Mouse (Mus musculus) heart, embryonic 10.5 days (tissue): ENCODE measurements at regions not wholly inside any gene's neighbourhood (a gene's known extent, or its start where the extent isn't known, plus 50 kb on each side); places are given as distances from the start of the nearest gene placed in this dataset.

Source experiments
- DNase-seq: peaks from one replicate; pipeline ENCODE4 v3.0.0-alpha.2; 2017; ENCODE audit warnings: low spot score
- H3K27ac ChIP-seq: fragments of 300-500 bp; sonication (generic); 2 replicates; pipeline ENCODE4 v1.5.1; 2016; ENCODE audit warnings: mild to moderate bottlenecking
- H3K27me3 ChIP-seq: fragments of 300-500 bp; sonication (generic); 2 replicates; pipeline ENCODE4 v1.6.1; 2016; ENCODE audit warnings: mild to moderate bottlenecking; ENCODE audit not compliant: poor library complexity, insufficient read depth, severe bottlenecking
- H3K36me3 ChIP-seq: fragments of 300-500 bp; sonication (generic); 2 replicates; pipeline ENCODE4 v1.6.1; 2016; ENCODE audit warnings: mild to moderate bottlenecking, moderate library complexity
- H3K4me1 ChIP-seq: fragments of 300-500 bp; sonication (generic); 2 replicates; pipeline ENCODE4 v1.6.1; 2016; ENCODE audit warnings: mild to moderate bottlenecking
- H3K4me3 ChIP-seq: fragments of 300-500 bp; sonication (generic); 2 replicates; pipeline ENCODE4 v1.5.1; 2016; ENCODE audit warnings: mild to moderate bottlenecking, moderate library complexity
- H3K9me3 ChIP-seq: fragments of 300-500 bp; sonication (generic); 2 replicates; pipeline ENCODE4 v1.6.1; 2016; ENCODE audit warnings: mild to moderate bottlenecking, moderate library complexity
- WGBS: fragments of 180-500 bp; shearing (Covaris S2); methylation state at CpG from one replicate; pipeline ENCODE4 v1.1.7; 2016; 5-methylcytosine and 5-hydroxymethylcytosine counted together

DNA sequence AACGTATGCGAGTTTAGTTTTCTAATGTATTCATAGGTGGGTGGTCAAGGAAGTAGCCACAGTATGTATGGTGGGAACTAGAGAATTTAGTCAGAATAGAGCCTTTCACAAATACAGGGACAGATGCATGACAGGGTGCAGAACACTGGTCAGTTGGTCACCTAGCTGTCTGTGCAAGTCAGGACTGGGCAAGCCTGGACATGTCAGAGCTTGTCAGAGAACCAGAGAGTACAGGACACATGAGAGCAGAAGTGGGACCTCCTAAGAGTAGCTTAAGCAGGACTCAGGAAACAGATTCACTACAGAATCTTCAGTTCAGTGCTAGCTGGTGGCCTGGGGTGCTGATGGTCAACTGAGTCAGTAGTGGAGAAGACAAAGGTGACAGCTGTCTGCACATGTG is 395.7 kb upstream of the Tnp1 start:
- Histone ChIP-seq H3K4me1 (0 out of 2 replicates have a peak, but pooled peaks cover 8% of the 10 kb centered on the region), H3K27me3 (no peaks in the 10 kb centered on the region), H3K36me3 (no peaks in the 10 kb centered on the region), H3K27ac (no peak overlapping the region), H3K4me3 (no peak overlapping the region), H3K9me3 (no peaks in the 10 kb centered on the region)
- 86% methylated on average over 2 of the region's 2 CpGs for WGBS
- no peak for DNase-seq

DNA sequence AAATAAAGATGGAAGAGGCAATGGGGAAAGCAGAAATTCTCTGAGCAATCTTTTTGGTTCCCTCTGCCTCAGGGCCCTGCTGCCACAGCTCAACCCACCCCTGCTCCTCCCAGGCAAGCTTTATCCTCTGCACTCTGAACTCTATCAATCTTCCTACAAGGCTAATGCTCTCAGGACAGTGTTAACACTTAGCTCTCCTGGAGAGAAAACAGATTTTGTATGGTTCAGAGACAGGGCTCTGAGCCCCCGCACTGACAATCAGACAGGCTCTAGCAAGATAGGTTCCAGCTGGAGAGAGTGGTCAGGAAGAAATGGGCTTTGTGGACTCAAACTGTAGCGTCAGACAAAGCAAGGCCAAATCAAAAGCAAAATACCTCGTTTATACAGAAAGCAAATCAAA is 383.5 kb upstream of the Tnp1 start:
- 33% methylated on average over 3 of the region's 3 CpGs for WGBS
- peak; percentile 79 for DNase-seq
- H3K27ac ChIP-seq, result no peak overlapping the region; the same call in none of the 2 replicates

DNA sequence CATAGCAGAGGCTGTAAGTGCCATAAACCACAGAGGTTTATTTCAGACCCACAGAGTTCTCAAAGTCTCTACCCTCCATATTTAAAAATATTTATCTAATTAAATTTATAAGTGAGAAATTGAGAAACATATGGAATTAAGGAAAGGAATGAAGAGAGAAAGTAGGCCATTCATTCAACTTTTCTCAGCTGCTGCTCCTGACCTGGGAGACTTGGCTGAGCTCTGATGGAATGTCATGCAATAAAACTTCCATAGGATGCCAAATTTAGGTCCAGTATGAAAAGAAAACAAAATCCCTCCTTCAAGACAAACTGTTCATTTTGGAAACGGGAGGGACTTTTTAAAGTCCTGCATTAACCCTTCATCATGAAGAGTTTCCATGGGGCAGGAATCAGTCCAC is 379.3 kb upstream of the Tnp1 start:
- Histone ChIP-seq H3K9me3 (no peaks in the 10 kb centered on the region), H3K27ac (no peak overlapping the region), H3K4me1 (peaks cover 5% of the 10 kb centered on the region; the same call in 1 of the 2 replicates), H3K4me3 (no peak overlapping the region), H3K27me3 (no peaks in the 10 kb centered on the region), H3K36me3 (no peaks in the 10 kb centered on the region)
- DNase-seq, result no peak
- 55% methylated on average over 1 of the region's 1 CpGs for WGBS

More for the DNA sequence above, 383.5 kb upstream of the Tnp1 start:
- Histone ChIP-seq H3K9me3 (no peaks in the 10 kb centered on the region), H3K4me1 (peaks cover 5% of the 10 kb centered on the region; the same call in 1 of the 2 replicates), H3K27me3 (no peaks in the 10 kb centered on the region), H3K36me3 (no peaks in the 10 kb centered on the region), H3K4me3 (no peak overlapping the region)

DNA sequence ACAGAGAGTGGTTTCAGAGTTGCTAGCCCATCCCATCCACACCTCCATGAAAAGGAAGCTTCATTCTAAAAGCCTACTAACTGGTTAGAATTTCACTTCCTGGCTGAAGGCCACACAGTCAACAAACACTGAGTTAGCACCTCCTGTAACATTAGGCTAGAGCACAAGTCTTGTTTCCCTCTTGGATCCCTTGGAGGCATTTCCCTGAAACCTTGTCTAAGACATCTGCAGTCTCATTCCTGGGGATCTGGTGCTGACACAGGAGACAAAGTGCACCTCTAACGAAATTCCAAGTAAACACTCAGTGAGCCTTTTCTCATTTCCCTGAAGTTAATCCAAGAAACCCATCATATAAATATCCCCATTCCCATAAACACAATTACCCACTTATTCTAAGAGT is 378.8 kb upstream of the Tnp1 start:
- H3K27me3 ChIP-seq, result no peaks in the 10 kb centered on the region
- H3K4me3 ChIP-seq, result no peak overlapping the region
- 42% methylated on average over 1 of the region's 1 CpGs for WGBS
- H3K27ac ChIP-seq, result no peak overlapping the region
- DNase-seq, result no peak
- H3K4me1 ChIP-seq, result peaks cover 5% of the 10 kb centered on the region; the same call in 1 of the 2 replicates
- no peaks in the 10 kb centered on the region for H3K9me3 ChIP-seq
- no peaks in the 10 kb centered on the region for H3K36me3 ChIP-seq

DNA sequence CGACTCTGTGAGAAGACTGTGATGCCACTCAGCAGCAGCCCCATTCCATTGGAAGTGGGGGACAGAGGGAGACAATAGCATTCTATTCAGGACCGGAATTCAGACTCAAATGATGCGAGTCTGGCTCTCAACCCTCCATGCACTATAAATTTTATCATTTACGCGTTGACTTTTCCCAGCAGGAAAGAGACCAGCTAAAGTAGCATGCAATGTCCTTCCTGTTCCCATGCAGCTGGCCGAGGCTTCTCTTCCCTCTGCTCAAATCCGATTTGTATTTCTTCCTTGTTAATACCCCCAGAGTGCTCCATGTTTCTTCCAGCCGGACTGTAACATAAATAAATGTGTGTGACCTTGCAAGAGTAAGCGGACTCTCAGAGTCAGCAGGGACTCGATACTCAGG is 376.4 kb upstream of the Tnp1 start:
- Histone ChIP-seq H3K27ac (no peak overlapping the region), H3K9me3 (no peaks in the 10 kb centered on the region), H3K36me3 (no peaks in the 10 kb centered on the region), H3K4me3 (no peak overlapping the region), H3K4me1 (no peaks in the 10 kb centered on the region), H3K27me3 (no peaks in the 10 kb centered on the region)
- no peak for DNase-seq
- WGBS, result 80% methylated on average over 10 of the region's 10 CpGs

DNA sequence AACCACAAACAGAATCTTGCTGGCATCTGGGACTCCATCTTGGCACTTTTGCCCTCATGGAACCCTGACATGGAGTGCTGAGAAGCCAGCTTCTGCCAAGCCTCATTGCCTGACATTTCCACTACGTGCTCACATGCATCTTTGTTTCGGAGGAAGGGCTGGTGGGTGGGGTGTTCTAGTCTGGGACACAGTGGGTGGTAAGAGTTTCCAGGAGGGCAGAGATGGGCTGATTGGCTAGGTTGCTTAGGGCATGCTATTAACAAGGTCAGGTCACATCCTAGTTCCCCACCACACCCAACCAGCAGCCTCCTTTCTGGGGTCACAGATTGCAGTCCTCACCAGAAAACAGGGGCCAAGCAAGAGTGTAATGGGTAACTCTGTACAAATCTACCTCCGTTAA is 374.3 kb upstream of the Tnp1 start:
- Histone ChIP-seq H3K27me3 (no peaks in the 10 kb centered on the region), H3K36me3 (no peaks in the 10 kb centered on the region), H3K4me1 (no peaks in the 10 kb centered on the region), H3K27ac (no peak overlapping the region), H3K4me3 (no peak overlapping the region), H3K9me3 (no peaks in the 10 kb centered on the region)
- no peak for DNase-seq
- 82% methylated on average over 3 of the region's 3 CpGs for WGBS

DNA sequence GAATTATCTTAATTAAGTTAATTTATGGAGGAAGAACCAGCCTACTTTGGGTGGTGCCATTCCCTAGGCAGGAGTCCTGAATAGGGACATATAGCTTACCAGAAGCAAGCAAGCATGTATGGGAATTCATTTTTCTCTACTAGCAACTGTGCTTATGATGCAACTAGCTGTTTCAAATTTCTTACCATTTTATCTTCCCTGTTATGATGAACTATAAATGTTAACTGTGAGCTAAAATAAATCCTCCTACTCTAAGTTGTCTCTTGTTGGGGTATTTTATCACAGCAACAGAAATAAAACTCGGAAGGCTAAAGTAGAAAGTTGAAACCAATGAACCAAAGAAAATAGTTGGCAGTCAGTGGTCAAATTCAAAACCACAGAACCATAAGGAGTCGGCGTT is 373.5 kb upstream of the Tnp1 start:
- no peaks in the 10 kb centered on the region for H3K36me3 ChIP-seq
- no peaks in the 10 kb centered on the region for H3K9me3 ChIP-seq
- no peak overlapping the region for H3K27ac ChIP-seq
- no peak for DNase-seq
- H3K27me3 ChIP-seq, result no peaks in the 10 kb centered on the region
- H3K4me3 ChIP-seq, result no peak overlapping the region
- 79% methylated on average over 3 of the region's 3 CpGs for WGBS
- H3K4me1 ChIP-seq, result no peaks in the 10 kb centered on the region

DNA sequence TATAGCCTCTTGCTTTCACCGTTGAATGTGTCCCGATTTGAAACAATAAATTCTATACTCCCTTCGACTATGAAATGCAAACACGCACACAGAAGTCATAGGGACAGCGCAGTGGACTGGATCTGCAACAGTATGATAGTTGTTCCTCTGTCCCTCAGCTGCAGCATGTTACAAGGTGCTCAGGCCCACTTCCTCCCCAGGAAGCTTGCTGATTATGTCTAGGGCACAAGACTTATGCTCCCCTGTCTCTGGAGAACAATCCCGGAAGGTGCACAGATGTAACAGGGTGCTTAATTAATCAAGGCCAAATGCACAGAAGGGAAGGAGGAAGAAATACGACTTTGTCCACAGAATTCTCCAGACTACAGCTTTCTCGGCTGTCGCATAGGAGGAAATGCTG is 365.9 kb upstream of the Tnp1 start:
- 86% methylated on average over 9 of the region's 9 CpGs for WGBS

DNA sequence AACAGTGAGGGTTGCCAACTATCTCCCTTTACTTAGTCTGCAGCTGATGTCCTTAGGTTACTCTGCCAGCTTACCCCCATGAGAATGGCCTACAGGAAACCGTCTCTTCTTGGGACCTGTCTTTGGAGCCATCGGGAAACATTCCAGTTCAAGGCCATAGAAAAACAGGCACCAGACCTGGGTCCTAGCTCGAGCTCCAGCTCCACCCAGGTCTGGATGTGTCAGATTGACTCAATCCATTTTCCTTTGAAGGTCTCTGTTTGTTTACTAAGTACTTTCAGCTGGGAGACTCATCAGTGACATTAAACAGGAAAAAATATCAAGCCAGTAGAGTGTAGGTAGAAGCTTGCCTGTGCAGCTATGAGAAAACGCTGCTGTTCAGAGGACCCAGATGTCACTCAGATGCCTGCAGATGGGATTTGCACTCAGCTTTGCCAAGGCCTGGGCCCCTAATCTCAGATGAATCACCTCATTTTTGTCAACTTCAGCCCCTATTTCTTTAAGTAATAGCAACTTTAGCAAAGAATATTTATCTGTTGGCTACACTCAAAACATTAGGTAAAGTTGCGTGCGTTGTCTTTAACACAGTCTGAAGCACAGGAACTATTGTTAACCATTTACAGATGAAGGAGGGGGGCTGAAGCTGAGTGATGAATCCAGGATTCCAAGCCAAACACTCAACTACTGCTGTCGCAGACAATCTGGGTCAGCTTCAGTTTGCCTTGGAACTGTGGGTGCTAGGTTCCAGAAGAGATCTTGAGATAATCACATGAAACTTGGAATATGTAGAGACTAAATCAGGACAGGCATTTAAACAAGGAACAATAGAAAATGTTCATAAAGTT is 359.0 kb upstream of the Tnp1 start:
- DNase-seq, result no peak
- no peak overlapping the region for H3K4me3 ChIP-seq
- no peak overlapping the region for H3K27ac ChIP-seq
- peaks cover 5% of the 10 kb centered on the region; the same call in 1 of the 2 replicates for H3K4me1 ChIP-seq
- H3K9me3 ChIP-seq, result no peaks in the 10 kb centered on the region
- no peaks in the 10 kb centered on the region for H3K36me3 ChIP-seq
- WGBS, result 76% methylated on average over 7 of the region's 7 CpGs
- no peaks in the 10 kb centered on the region for H3K27me3 ChIP-seq

More for the DNA sequence above, 365.9 kb upstream of the Tnp1 start:
- H3K9me3 ChIP-seq, result no peaks in the 10 kb centered on the region
- no peaks in the 10 kb centered on the region for H3K27me3 ChIP-seq
- no peak overlapping the region for H3K4me3 ChIP-seq
- no peaks in the 10 kb centered on the region for H3K36me3 ChIP-seq
- H3K27ac ChIP-seq, result no peak overlapping the region
- no peak for DNase-seq
- H3K4me1 ChIP-seq, result no peaks in the 10 kb centered on the region

DNA sequence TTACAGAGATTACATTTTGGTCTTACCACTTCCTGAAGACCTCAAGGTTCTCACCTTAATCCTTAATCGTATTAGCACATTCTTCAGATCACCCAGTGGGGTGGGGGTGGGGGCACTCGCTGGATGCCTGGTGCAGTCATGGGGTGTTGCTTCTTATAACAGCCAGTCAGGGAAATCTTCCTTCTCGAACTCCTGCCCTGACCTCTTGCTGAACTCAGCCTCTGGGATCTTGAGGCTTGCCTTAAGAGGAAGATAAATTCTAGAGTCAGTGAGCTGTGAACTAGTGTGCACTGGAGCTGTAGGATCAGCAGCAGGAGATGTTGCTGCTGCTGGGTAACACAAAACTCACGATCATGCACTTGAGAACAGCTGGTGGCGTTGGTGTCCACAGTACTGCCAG is 352.5 kb upstream of the Tnp1 start:
- Histone ChIP-seq H3K27me3 (no peaks in the 10 kb centered on the region), H3K4me3 (no peak overlapping the region), H3K27ac (0 out of 2 replicates have a peak overlapping the region, but pooled peaks have one; percentile 24), H3K4me1 (peaks cover 64% of the 10 kb centered on the region), H3K36me3 (no peaks in the 10 kb centered on the region), H3K9me3 (no peaks in the 10 kb centered on the region)
- DNase-seq, result no peak
- WGBS, result 49% methylated on average over 5 of the region's 5 CpGs

DNA sequence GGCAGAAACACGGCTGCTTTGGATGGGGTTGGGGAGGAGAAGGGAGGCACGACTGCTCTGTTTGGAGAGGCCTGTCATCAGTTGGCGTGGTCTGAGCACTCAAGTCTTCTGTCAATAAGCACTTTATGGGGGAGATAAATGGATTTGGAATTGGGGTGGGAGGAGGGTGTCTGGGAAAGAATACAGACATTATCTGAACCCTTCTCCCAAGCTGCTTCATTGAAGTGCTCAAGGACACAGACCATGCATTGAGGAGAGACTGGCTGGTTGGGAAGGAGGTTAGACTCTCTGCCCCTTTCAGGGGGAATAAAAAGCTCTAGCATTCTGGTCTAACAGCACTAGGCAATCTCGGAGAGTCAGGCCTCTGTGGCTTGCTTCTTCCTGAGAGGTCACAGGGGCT is 350.1 kb upstream of the Tnp1 start:
- H3K27me3 ChIP-seq, result no peaks in the 10 kb centered on the region
- WGBS, result 12% methylated on average over 4 of the region's 4 CpGs
- peak; percentile 79 for DNase-seq
- H3K4me1 ChIP-seq, result peaks cover 85% of the 10 kb centered on the region
- H3K27ac ChIP-seq, result peak overlapping the region; percentile 90
- H3K4me3 ChIP-seq, result no peak overlapping the region
- no peaks in the 10 kb centered on the region for H3K36me3 ChIP-seq
- no peaks in the 10 kb centered on the region for H3K9me3 ChIP-seq

DNA sequence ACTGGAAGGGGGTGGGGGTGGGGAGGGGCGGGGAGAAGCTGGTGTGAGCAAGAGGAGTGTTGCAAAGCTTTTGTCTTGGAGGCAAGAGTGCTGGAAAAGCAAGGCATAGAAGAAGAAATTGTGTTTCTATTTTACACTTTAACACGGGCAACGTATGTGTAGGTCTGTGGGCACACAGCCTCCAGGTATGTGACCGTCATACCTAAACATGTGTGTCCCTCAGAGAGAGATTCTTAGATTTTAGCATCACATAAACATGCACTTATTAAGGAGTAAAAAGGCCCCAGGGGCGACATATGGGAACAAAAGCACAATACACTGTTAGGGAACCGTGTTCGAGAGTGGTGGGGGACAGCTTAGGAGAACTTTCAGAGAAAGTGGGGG is 348.6 kb upstream of the Tnp1 start:
- Histone ChIP-seq H3K4me1 (peaks cover 82% of the 10 kb centered on the region), H3K4me3 (no peak overlapping the region), H3K9me3 (no peaks in the 10 kb centered on the region), H3K27me3 (no peaks in the 10 kb centered on the region), H3K27ac (peak overlapping the region; percentile 90), H3K36me3 (no peaks in the 10 kb centered on the region)
- no peak for DNase-seq
- 67% methylated on average over 7 of the region's 7 CpGs for WGBS

DNA sequence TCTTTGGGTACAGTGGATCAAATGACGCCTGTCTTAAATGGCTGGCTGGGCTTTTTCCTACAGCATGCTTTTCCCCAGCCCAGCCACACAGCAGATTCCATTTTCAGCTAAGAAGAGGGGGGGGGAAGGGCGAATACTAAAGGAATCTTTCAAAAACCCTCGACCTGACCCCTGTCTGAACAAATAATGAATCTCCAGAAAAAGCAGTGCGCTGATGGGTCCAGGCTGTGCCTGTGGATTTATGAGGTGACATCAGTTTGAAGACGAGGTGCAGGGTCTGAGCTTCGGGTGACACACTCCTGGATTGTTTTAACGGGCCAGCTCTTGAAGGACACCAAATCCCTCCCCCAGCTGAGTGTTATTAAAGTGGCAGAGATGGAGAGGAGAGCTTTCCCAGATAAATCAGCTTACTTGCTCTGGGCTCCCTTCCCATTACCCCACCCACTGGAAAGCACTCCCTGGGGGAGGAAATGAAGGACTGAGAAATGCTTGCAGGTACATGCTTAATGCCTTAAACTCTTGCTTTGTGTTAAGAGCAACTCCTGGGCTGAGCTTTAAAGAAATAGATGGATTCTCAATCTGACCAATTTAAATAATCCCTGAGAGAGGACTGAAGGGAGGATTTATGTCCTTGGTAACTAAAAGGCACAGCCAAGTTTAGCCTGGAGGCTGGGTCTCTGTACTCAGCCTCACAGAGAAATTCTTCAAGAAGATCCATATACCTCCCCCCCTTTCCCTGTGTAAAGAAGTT is 348.0 kb upstream of the Tnp1 start:
- 4% methylated on average over 7 of the region's 7 CpGs for WGBS
- peak; percentile 87 for DNase-seq
- H3K27ac ChIP-seq, result peak overlapping the region; percentile 90
- H3K4me1 ChIP-seq, result peaks cover 78% of the 10 kb centered on the region
- H3K27me3 ChIP-seq, result no peaks in the 10 kb centered on the region
- no peaks in the 10 kb centered on the region for H3K9me3 ChIP-seq
- H3K4me3 ChIP-seq, result peak overlapping the region; percentile 35
- H3K36me3 ChIP-seq, result no peaks in the 10 kb centered on the region
